Mouse (Mus musculus) layer of hippocampus, postnatal 25 days (tissue): Measurements from ENCODE around the gene Arhgef40. TPM values are rescaled to one million over a fixed set of nuclear protein-coding genes. Genes with fewer than 3 reads are reported as not detected.

Experiments
- DNase-seq, 2 experiments: peaks; one replicate each; pipeline ENCODE4 v3.0.0; 2022; ENCODE audit warnings: mixed read lengths in 2 of 2, low spot score in 1 of 2; ENCODE audit errors: extremely low spot score in 1 of 2
- total RNA-seq, 2 experiments: library from RNA; stranded (reverse); gene quantifications; 2 replicates each; pipeline ENCODE4 v1.2.3; 2021

Gene Arhgef40
- total RNA-seq, 2 experiments from 2014 or later = 27.1 to 40.5 TPM

DNA sequence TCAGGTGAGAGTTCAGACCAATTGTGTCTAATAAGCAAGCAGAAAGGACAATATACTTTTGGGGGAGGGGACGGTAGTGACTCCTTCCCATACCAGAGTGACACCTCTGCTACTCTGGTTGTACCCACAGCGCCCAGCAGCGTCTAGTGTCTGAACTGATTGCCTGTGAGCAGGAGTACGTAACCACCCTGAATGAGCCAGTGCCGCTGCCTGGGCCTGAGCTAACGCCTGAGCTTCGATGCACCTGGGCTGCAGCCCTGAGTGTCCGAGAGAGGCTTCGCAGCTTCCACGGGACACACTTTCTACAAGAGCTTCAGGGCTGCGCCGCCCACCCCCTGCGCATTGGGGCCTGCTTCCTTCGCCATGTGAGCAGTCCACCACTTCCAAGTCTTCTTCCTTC, 13.0 kb downstream of the Arhgef40 start:
- no peak for DNase-seq

DNA sequence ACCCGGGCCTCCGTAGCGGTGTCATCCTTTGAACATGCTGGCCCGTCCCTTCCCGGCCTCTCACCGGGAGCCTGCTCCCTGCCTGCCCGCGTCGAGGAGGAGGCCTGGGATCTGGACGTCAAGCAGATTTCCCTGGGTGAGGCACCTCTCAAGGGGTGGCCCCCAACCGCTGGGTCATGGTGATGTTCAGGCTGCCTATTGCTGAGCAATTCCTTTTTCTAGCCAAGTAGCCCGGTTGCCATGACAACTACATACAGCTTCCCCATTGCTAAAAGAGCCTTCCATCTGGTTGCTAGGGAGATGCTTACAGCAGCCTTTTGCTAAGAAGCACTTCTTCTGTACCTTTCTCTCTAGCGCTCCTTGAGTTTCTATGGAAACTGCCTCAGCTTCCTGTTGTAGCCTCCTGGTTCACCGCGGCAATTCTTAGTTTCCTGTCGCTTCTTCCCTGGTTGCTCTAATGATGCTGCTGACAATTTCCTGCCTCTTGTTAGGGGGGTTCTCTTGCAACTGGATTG, 19.5 kb downstream of the Arhgef40 start:
- peak; percentile 53 to 63 for DNase-seq

DNA sequence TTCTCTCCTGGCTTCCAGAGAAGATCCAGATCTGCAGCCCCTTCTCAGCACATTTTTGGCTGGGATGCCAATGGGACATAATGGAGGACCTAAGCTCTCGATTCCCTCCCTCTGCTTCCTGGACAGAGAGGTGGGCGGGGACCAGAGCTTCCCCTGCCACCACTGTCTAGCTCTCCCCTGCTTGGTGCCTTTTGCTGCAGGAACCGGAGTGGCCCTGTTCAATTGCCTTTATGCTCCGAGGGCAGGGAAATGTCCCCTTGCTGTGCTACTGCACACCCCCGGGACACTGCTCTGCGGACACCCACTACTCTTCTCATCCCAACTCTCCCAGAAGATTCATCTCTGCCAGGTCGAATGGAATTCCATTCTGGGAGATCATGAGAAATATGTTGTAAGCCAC, 20.6 kb downstream of the Arhgef40 start:
- DNase-seq = no peak

DNA sequence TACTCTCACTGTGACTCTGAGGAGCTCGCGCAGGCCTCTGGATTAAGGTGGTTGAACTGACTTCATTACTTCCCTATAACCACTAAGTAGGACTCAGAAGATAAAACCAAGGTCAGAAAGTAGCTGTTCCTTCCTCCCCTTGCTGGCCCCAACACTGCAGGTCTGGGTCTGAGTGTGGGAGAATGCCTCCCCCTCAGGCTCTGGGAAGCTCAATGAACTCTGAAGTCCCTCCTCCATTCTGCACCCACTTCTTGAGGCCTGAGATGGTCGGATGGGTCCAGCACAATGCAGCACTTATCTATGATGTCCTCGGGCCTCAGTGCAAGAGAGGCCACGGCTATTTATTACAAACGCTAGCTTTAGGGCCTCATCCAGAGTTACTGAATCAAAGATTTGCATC, 21.1 kb downstream of the Arhgef40 start:
- DNase-seq = no peak

DNA sequence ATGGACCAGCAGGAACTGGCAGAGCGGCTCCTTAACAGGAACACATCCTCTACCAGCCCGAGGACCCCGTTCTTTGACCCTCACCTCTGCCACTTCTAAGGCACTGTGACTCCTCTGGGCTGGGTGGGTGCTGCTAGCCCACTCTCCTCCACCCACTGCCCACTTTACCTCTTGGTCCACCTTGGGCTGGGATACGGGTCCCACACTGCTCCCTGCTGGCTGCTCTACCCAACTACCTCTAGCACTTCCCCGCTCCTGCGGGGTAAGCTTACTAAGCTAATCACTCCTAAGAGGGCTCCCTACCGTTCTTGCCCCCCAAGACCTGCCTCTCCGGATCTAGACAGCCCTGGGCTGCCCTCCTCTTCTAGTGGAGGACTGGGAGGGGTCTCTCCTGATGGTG, 21.7 kb downstream of the Arhgef40 start:
- no peak for DNase-seq

DNA sequence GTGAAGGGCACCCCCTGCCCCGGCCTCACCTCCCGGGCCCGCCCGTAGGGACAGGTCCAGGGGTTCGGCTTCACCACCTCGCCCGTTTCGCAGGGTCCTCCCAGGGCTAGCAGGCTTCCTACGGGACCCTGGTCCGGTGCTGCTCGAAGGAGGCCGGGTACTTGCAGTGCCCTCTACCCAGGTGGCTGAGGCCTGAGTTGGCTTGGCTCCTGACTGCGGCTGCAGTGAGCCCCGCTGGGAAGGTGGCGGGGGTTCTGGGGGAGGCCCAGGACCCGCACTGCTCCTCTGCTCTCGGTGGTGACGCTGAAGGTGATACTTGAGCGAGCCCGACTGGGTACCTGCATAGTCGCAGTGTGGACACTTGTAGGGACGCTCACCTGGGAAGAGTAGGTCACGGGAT, 22.3 kb downstream of the Arhgef40 start:
- DNase-seq = no peak

DNA sequence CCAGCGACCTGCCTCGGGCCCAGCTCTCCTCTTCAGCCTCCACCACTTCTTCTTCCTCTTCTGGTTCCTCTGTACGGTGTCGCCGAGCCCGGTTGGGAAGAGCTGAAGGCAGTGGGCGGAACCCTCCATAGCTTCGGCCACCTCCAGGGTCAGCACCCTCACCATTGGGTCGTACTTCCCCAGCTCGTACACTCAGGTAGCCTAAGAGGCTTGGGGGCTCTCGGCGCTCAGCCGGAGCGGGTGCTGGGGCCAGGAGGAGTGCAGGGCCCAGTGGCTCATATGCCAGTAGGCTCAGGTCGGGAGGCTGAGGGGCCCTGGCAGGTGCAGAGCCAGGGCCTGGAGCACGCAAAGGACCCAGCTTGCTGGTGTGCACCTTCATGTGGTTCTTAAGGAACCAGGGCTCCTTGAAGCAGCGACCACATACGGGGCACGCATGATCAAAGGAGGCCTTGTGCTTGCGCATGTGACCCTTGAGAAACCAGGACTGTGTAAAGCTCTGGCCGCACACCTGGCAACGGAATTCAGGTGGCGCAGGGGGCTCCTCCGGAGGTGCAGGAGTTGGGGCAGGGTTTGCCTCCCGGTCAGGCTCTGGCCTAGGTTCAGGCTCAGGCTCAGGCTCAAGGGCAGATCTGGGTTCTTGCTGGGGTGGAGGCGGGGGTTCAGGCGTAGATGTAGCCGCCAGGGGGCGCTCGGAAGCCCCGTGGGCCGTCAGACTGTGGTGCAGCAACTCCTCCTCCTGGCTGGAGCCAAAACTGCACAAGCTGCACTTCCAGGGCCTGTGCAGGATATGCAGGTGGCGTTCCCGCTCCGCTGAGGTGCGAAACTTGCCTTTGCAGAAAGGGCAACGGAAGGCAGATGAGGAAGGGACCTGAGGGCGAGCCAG, 24.0 kb downstream of the Arhgef40 start:
- peak; percentile 94 to 97 for DNase-seq

DNA sequence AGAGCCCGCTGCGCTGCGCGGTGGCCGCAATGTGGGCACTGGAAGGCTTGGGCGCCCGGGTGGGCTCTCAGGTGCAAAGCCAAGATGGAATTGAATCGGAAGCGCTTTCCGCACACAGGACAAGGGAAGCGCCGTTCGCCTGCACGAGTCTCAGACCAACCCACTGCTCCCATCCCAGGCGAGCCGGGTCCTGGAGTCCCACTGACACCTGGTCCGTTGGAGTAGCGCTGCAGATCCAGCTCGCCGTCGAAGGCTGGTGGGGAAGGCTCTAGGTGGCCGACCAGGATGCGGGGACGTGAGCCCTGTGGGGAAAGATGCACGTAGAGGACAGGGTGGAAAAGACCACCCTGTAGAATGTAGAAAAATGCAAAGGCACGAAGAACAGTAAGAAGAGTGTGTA, 24.8 kb downstream of the Arhgef40 start:
- no peak for DNase-seq

DNA sequence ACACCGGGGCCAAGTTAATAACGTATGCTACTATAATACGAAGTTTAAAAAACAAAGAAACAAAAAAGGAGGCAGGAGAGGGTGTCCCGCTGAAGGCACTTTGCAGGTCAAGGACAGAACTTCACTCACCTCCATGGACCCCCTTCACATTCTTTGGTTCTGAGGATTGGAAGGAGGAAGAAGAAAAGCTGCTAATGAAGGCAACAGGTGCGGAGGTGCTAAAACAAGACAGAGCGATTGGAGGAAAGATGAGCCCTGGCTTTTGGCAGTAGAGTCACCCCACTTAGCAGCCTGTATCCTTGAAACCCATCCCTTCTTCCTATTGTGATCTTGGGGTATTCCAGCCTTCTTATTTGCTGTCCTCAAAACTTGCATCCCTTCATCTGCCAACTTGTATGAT, 25.3 kb downstream of the Arhgef40 start:
- DNase-seq = no peak

DNA sequence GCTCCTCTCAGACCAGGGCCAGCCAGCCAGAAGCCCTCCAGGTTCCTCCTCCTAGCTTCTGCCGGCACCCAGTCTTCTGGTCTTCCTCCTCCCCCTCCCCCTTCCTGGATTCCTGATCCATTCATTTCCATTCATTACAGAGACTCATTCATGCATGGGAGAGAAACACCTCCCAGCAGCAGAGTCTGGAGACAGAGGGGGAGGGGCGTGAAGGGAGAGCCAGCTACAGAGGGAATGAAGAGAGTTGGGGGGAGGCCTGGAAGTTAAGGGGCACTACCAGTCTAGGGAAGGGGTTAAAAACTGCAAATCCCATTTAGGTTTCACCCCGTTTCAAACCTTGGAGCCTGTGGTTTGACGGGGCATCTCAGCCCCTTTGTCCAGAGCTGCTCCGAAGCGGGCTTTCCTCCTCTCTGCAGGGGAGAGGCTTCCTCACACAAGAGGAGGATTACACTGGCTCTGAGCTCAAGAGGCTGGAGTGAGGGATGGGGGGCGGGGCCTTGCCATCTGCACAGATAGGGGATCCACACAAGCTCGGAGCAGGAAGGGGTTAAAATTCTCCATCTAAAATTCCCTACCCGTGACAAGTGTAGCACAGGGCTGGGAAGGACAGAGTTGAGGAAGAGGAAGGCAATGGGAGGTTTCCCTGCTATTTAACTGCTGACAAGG, 26.1 kb downstream of the Arhgef40 start:
- DNase-seq = peak in 1 of 2 experiments; percentile 49

DNA sequence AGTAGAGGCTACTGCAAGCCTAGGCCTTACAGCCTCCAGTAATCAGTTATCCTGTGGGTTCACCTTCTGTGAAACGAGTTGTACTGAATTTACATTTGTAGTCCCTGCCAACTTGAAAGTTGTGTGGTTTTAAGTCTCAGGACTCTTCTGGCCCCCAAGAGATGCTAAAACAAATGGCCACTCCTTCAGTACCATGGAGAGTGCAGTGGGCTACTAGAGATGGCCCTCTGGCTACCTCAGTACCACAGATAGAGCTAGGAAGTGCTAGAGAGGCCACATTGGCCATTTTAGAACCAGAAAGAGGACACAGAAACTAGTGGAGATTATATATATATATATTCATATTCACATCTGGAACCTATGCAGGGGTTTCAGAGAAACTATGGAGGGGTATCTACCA, 27.2 kb downstream of the Arhgef40 start:
- no peak for DNase-seq

DNA sequence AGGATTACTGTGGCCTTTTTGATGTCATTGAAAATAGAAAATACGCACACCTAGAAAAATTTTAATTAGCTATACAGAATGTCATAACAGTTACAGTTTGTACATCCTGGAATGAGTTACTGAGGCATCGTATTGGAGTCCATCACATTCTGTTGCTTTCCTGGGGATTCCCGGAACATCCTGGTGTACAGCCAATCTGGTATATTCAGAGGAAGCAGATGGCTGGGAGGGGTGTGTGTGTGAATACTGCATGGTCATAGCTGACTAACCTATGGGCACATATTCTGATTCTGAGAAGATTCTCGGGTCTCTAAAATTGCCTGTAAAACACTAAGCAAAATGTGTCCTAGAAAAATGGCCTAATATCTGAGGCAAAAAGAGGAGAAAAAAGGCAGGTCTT, 27.6 kb downstream of the Arhgef40 start:
- DNase-seq = no peak

DNA sequence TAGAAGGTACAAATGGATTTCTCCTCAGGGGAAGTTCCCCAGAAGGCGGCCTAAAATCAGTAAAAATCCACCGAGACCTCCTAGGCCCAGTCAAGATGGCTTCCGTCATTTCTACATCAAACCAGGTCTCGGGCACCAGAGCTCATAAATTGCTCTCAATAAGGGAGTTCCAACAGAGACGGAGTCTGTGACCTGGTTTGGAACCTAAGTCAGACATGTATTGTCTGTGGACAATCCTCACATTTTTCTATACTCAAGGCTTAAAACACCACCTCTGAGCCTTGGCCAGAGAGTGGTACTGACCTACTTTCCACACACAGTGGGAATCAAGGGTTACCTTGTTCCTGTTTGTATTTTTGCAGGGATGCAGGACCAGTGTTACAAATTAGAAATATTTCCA, 28.0 kb downstream of the Arhgef40 start:
- no peak for DNase-seq

DNA sequence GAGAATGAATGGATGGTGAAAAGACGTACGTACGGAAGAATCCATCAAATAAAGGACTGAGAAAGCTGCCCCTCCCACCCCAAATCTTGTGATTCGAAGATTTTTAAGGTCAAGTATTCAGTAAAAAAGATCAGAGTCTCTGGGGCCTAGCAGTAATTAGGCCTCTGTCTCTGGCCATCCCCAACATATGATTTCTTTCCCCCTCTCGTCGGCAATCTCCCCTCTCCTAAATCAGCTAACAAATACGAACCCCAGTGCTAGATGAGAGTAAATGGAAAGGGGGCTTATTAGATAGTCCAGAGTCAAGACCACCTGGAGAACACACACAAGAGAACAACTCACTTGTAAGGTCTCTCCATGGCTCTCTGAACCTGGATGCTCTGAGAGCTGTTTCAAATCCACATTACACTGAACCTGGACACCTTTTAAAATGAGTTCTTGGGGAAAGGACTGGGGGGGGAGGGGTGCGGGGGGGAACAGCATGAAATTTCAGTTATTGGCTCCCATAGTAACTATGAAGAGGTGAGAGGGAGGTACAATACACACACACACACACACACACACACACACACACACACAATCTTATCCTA, 28.6 kb downstream of the Arhgef40 start:
- no peak for DNase-seq

DNA sequence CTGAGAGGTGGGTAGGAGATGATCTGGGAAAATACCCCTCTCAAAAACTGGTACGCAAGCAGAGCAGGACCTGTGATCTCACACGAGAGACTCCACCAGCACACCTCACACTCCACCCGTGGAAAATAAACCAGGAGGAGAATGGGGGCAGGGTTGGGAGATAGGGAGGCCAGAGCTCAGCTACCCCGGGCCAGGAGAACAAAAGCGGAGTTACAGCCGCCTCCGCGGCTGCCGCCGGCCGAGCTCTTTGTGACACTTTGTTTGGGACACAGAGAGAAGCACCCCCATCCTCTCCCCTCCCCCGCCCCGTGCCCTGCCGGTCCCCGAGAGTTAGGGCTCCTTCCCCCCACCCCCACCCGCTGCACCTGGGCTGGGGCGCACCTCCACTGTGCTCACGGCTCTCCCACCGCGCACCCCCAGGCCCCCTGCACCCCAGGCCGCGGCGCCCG, 29.3 kb downstream of the Arhgef40 start:
- no peak for DNase-seq

DNA sequence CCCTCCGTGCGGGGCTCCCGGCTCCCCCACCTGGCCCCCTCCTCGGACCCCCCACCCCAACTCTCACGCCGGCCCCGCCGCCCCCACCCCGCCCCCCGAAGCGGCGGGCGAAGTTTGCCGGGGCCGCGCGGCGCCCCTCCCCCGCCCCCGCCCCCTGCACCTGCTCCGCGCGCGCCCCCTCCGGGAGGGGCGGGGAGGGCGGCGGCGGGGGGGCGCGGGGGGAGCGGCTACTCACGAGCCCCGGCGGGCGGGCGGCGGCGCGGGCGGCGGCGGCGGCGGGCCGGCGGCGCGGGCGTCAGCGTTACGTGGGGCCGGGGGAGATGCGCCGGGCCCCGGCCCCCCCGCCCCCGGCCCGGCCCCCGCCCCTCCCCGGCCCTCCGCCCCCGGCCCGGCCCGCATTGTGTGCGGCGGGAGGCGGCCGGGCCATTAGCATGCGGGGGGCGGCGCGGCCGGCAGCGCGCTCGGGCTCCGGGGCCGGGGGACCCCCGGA, 29.8 kb downstream of the Arhgef40 start:
- no peak for DNase-seq

DNA sequence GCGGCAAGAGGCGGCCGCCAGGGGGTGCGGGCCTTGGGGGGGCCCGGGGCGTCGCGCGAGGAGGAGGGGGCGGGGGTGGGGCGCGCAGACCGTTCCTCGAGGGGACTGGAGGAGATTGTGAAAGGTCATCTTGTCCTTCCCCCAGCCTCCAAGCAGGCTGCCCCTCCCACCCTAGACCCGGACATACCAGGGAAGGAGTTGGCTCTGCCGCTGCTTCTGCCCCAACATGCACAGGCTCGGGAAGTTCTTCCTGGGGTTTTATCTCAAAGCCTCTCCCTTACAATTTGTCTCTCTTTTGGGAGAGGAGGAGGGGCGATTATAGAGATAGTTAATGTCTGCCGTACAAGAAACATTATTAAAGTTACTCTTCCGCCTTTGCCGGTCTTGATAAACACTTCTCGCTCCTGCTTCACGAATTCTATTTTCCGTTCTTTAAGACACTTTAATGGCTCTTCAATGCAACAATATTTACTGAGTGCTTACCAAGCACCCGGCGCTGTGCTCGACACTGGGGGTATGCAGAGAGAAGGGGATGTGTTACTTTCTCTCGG, 30.3 kb downstream of the Arhgef40 start:
- DNase-seq = no peak

DNA sequence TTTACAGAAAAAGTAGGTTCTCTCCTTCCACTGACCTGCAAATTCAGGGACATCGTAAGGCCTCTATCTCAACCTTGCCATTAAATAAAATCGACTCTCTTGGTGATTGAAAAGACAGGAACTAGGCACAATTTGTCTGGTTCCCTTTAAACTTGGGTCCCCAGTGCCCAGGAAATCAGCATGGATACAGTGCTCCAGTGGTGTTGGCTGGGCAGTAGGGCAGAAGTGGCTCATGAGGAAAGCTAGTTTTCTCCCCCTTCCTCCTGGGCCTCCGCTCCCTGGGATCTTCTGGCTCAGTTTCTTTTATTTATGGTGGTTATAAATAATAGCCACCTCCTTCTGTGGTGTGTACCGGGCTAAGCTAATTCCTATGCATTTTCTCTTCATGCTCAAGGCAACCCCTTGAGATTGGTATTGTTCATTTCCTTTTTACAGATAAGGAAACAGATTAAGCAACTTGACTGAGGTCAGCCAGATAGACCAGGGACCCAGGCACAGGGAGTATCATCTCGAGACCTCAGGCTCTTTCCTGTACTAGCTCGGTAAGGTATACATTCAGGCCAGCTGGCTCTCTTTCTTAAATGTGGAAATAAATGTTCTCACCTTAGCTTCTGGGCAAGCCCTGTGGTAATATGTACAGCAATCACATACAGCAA, 31.1 kb downstream of the Arhgef40 start, which contains the start of gene Tmem253:
TSS of gene Tmem253 (plus strand) at position 214 of the 656 bp plus-strand sequence.
- no peak for DNase-seq

DNA sequence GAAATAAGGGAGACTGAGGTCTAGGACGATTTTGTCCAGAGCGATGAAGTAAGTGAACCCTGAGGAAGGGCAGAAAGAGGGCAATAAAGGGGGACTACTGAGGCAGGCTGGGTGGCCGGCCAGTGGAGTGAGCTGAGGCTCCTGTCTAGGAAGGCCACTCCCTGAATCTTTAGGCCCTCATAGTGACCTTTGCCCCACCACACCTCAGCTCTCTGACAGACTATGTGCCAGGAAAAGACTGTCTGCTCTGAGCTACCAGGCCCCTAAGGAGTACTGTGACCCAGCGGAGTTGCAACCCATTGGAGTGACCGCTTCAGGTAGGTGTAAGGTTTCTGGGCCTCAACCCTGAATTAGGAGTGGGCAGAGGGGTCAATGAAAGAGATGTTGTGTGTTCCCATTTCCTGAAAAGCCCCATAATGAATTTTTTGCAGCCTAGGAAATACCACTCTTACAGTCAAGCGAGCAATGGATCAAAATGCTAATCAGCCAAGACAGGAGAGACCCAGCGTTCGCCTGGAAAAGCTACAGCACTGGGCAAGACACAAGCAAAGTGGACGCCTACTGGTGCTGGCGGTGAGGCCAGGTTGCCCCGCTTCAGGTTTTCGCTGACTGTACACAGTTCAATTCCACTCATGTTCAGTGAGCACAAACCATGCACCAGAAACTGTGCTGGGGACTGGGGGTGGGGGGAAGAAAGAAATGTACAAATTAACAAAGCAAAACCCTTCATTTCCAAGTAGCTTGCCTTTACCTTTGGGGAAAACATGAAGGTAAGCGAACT, 32.3 kb downstream of the Arhgef40 start:
- DNase-seq = no peak
